Mouse (Mus musculus): ENCODE measurements at regions not wholly inside any gene's neighbourhood (a gene's known extent, or its start where the extent isn't known, plus 50 kb on each side); places are given as distances from the start of the nearest gene placed in this dataset.
"Not testable (repeated sequence)": the region's sequence is repeated elsewhere in the genome, so short reads cannot be mapped to it uniquely, and the experiment has no call there.

GRCm38 (mm10) chrX:50675356-50675755 lies 165.5 kb upstream of the Stk26 start:
- no peak for DNase-seq

- DNase-seq, result peak; percentile 41 to 50
Measured at GRCm38 (mm10) chrX:50657835-50658565, 182.8 kb upstream of the Stk26 start.

- no peak for DNase-seq
Measured at GRCm38 (mm10) chrX:50657180-50657834, 183.5 kb upstream of the Stk26 start.

GRCm38 (mm10) chrX:50655380-50655779 lies 185.5 kb upstream of the Stk26 start:
- DNase-seq, result not testable (repeated sequence)

GRCm38 (mm10) chrX:50641347-50641746 lies 199.5 kb upstream of the Stk26 start:
- no peak for DNase-seq

GRCm38 (mm10) chrX:50635634-50636033 lies 205.2 kb upstream of the Stk26 start:
- DNase-seq, result no peak

- DNase-seq, result peak; percentile 86 to 89
Measured at GRCm38 (mm10) chrX:50634842-50635615, 205.8 kb upstream of the Stk26 start.

GRCm38 (mm10) chrX:50632536-50632935 lies 204.2 kb upstream of the Olfr1324 start:
- no peak for DNase-seq

GRCm38 (mm10) chrX:50625336-50625735 lies 197.0 kb upstream of the Olfr1324 start:
- peak in 1 of 2 experiments; percentile 63 for DNase-seq

GRCm38 (mm10) chrX:50622984-50623455 lies 194.7 kb upstream of the Olfr1324 start:
- DNase-seq, result peak in 1 of 2 experiments; percentile 61

- DNase-seq, result no peak
Measured at GRCm38 (mm10) chrX:50620909-50621308, 192.6 kb upstream of the Olfr1324 start.

GRCm38 (mm10) chrX:50619919-50620318 lies 191.6 kb upstream of the Olfr1324 start:
- DNase-seq, result peak in 1 of 2 experiments; percentile 73

- no peak for DNase-seq
Measured at GRCm38 (mm10) chrX:50618936-50619335, 190.6 kb upstream of the Olfr1324 start.

- peak in 1 of 2 experiments; percentile 89 for DNase-seq
Measured at GRCm38 (mm10) chrX:50616920-50617319, 188.6 kb upstream of the Olfr1324 start.

- peak in 1 of 2 experiments; percentile 64 for DNase-seq
Measured at GRCm38 (mm10) chrX:50614874-50615273, 186.6 kb upstream of the Olfr1324 start.

GRCm38 (mm10) chrX:50614367-50614766 lies 186.1 kb upstream of the Olfr1324 start:
- peak in 1 of 2 experiments; percentile 39 for DNase-seq

GRCm38 (mm10) chrX:50611765-50612591 lies 183.7 kb upstream of the Olfr1324 start:
- peak in 1 of 2 experiments; percentile 61 for DNase-seq

GRCm38 (mm10) chrX:50608141-50608540 lies 179.8 kb upstream of the Olfr1324 start:
- not testable (repeated sequence) for DNase-seq

GRCm38 (mm10) chrX:50607636-50608035 lies 179.3 kb upstream of the Olfr1324 start:
- DNase-seq, result peak in 1 of 2 experiments; percentile 60

GRCm38 (mm10) chrX:50605517-50605916 lies 177.2 kb upstream of the Olfr1324 start:
- DNase-seq, result peak in 1 of 2 experiments; percentile 58

GRCm38 (mm10) chrX:50604995-50605394 lies 176.7 kb upstream of the Olfr1324 start:
- peak in 1 of 2 experiments; percentile 60 for DNase-seq
